Mouse (Mus musculus) brain, adult 2 months (tissue): ENCODE measurements around the gene Chmp2b.
A peak's percentile ranks its signal among the peaks of the same experiment; 100 is the strongest.

Experiments used
- DNase-seq: peaks from one replicate; pipeline ENCODE4 v3.0.0; 2011; ENCODE audit warnings: low read depth, low spot score

Gene Chmp2b

DNA sequence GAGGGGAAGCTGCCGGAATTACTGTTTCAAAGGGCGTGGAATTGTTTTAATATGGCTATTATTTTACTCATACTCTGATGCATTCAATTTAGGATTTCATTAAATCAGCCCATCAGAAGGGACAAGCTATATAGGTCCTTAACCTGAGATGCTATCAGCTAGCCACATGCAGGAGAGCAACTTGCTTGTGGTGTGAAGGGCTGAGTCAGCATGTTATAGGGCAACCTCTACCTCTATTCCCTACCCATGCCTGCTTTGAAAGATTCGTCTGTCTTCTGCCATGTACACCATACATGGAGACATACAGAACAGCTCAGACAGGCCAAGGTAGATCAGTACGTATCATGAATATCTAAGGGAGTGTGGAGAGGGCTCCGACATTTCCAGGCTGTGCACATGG, 35.8 kb downstream of the Chmp2b start:
- no peak for DNase-seq

DNA sequence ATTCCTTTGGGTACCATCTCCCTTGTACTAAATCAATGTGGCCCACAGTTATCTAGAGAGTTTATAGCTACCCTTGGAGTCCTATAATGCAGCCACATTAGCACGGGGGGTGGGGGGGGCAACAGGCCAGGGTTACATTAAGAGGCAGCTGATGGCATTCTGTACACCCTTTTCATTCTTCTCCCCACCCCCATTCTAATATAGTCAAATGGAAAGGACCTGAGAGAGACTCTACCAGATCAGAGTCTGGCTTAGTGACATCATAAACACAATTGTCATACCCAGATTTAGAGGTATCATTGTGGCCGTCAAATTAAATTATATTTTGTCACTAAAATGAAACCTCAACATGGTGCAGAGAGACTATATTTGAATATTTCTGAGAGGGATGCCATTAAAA, 36.5 kb downstream of the Chmp2b start:
- no peak for DNase-seq

DNA sequence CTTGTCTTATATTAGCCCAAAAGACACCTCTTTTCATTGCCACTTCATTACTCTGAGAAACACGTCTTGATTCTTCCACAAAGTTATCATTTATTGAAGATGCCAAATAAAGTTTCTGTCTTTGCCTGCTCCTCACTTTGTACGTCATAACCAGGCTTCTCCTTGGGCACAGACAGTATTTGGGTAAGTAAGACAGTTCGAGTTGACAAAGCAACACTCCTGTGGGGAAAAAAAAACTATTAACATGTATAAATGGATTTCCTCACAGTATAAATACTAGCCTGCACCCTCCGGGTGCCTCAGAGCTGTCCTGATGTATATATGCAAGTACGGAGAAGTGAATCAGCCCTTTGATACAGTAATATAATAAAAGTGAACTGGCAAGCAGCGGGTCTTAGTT, 42.3 kb downstream of the Chmp2b start, which contains the start of gene Pou1f1:
Gene Pou1f1, plus strand, starts transcription at position 301 of the 400 bp plus-strand sequence.
- no peak for DNase-seq

DNA sequence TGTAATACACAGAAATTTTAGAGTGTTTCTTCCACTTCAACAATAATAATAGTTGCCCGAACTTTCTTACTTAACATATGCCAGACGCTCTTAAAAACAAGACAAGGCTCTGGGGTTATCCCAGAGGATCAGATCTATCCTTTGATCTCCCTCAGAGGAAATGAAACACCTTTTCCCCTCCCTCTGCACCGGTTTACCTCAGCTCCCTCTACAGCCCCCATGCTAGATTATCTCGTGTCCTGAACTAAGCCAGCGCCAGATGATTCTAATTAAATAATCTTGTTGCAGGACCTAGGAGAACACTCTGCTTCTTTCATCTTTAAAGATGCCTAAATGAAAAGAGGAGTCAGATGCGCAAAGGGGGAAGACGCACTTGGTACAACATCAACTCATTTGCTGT, 48.3 kb downstream of the Chmp2b start:
- no peak for DNase-seq

DNA sequence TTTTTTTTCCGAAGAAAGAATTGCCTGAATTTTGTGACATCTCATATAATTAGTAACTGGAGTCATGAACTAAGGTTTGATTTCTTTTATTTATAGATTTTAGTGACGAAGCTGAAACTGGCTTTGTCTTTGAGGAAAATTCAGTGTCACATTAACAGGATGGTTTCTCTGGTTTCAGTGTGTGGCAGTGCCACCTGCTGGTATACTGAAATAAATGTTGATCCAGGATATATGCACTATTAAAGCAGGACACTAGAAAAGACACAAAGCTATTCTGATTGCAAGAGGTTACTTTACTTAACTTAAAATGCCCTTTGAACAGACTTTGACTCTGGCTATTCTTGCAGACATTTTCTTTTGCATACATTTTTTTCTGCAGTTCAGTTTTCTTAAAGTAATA, 65.5 kb downstream of the Chmp2b start:
- peak; percentile 63 for DNase-seq

DNA sequence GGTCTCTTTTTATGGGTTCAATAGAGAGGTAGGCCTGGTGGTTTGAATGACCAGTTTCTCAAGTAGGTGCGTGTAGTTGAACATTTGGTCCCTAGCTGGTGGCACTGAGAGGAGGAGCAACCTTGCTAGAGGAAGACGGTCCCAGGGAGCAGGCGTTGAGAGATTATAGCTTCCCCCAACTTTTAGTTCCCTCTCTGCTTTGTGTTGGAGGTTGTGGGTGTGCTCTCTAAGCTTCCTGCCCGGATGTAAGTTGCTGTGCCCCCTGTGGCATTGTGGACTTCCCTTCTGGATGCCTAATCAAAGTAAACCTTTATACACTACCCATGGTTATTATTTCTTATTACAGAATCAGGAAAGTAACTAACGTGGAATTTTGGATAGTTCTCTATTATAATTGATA, 66.5 kb downstream of the Chmp2b start:
- no peak for DNase-seq
